ENCODE assay signal across 9 mouse cellular contexts in the genomic region with DNA sequence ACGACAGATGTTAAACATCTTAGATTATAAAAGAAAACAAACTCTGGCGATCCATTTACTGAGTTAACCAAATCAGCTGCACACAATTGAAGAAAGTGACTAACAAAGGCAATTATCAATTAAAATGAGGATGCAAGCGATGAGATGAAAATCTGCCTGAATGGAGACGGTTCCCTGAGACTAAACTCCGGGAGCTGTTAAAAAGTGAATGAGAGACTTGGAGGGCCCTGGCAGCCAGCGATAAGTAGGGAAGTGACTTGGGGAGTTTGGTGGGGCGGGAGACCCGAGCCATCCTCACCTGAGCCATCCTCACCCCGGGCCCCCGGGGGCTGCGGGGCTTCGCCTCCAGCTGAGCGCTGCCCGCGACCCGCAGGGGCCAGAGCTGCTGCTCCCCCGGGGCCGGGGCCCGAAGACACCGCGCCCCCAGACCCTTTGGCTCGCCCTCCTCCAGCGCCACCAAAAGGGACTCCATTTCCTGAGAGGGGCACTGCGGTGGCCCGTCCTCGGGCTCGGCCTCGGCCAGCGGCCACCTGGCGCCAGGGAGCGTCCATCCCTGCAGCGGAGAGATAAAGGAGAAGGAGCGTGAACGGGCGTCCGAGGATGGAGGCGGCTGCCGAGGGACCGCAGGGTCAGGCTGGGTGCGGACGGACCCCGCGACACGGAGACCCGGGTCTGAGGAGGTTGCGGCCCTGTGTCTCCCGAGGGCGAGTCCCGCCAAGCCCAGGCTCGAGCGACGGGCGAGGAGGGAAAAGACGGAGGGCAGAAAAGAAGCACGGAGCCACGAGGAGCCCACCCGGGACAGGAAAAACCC. TPM values are rescaled to one million over a fixed set of nuclear protein-coding genes. Genes with fewer than 3 reads are reported as not detected.
DNase-seq lines count a peak whose midpoint lies in the region; ATAC-seq and TF ChIP-seq lines count a peak whose summit lies in the region.
"Had no signal": no experiment of that assay in that cellular context is flagged by ENCODE, and none has a peak within 500 bp of the region (broad histone marks: within the 10 kb centered on the region; RNA-seq: fewer than 3 reads in every experiment).

No protein-coding gene starts in this region.

- H3K9me3 ChIP-seq in heart, embryonic 10.5 days: no peaks in the 10 kb centered on the region
- no peaks in the 10 kb centered on the region for H3K9me3 ChIP-seq in ES-E14 (ENCODE audit: control insufficient read depth, insufficient read depth, low read depth, low read length)
- no peaks in the 10 kb centered on the region for H3K9me3 ChIP-seq in heart, embryonic 11.5 days (replicated peaks; ENCODE audit: control insufficient read depth, low read length)
- H3K9me3 ChIP-seq in limb, embryonic 12.5 days: no peaks in the 10 kb centered on the region
- H3K9me3 ChIP-seq in midbrain, postnatal 0 days (ENCODE audit: low read length): no peaks in the 10 kb centered on the region

- intact Hi-C loops in heart, postnatal 25 days (cut with DNase I): no loop called here

- peak; percentile 77 for ATAC-seq in heart, embryonic 11.5 days (replicated peaks; ENCODE audit: insufficient number of reproducible peaks, low FRiP score, low TSS enrichment)
- ATAC-seq in limb, embryonic 12.5 days (ENCODE audit: insufficient number of reproducible peaks, insufficient read depth, low FRiP score, low TSS enrichment, low read depth): peak; percentile 74
- ATAC-seq in midbrain, postnatal 0 days (ENCODE audit: low FRiP score): peak; percentile 74

- H3K9ac ChIP-seq in ES-E14 (ENCODE audit: insufficient read depth, low read depth, low read length, poor library complexity, severe bottlenecking): peak overlapping the region; percentile 93
- peak overlapping the region; percentile 92 for H3K9ac ChIP-seq in heart, embryonic 11.5 days (ENCODE audit: low read depth, low read length)
- H3K9ac ChIP-seq in limb, embryonic 12.5 days (replicated peaks): peak overlapping the region; percentile 80
- peak overlapping the region; percentile 84 for H3K9ac ChIP-seq in midbrain, postnatal 0 days (replicated peaks; ENCODE audit: low read length, poor library complexity, severe bottlenecking)

- 0 out of 2 replicates have a peak, but pooled peaks cover 9% of the 10 kb centered on the region for H3K4me1 ChIP-seq in heart, embryonic 10.5 days
- no peaks in the 10 kb centered on the region for H3K4me1 ChIP-seq in ES-E14 (ENCODE audit: control insufficient read depth in 2 of 2, insufficient read depth in 2 of 2, low read length in 2 of 2, poor library complexity in 1 of 2)
- H3K4me1 ChIP-seq in heart, embryonic 11.5 days (ENCODE audit: control insufficient read depth, insufficient read depth, low read length): peaks cover 5% of the 10 kb centered on the region; the same call in 1 of the 2 replicates
- H3K4me1 ChIP-seq in limb, embryonic 12.5 days (replicated peaks): peaks cover 6% of the 10 kb centered on the region; the same call in 1 of the 2 replicates
- H3K4me1 ChIP-seq in midbrain, postnatal 0 days (ENCODE audit: insufficient read depth, low read length): no peaks in the 10 kb centered on the region

- H3K4me3 ChIP-seq in heart, embryonic 10.5 days: peak overlapping the region; percentile 94
- H3K4me3 ChIP-seq in ES-E14 (ENCODE audit: insufficient read depth in 1 of 2, low read depth in 1 of 2, low read length in 2 of 2, poor library complexity in 1 of 2, severe bottlenecking in 1 of 2): peak overlapping the region; percentile 80 to 95
- peak overlapping the region; percentile 89 for H3K4me3 ChIP-seq in heart, embryonic 11.5 days (ENCODE audit: low read depth, low read length)
- H3K4me3 ChIP-seq in limb, embryonic 12.5 days (replicated peaks): peak overlapping the region; percentile 66
- H3K4me3 ChIP-seq in midbrain, postnatal 0 days (ENCODE audit: low read depth, low read length): peak overlapping the region; percentile 95

- peaks cover 13% of the 10 kb centered on the region for H3K36me3 ChIP-seq in heart, embryonic 10.5 days
- H3K36me3 ChIP-seq in ES-E14 (ENCODE audit: control insufficient read depth, insufficient read depth, low read length, poor library complexity, severe bottlenecking): no peaks in the 10 kb centered on the region
- H3K36me3 ChIP-seq in heart, embryonic 11.5 days (ENCODE audit: control insufficient read depth, insufficient read depth, low read length): no peaks in the 10 kb centered on the region
- peaks cover 8% of the 10 kb centered on the region; the same call in 1 of the 2 replicates for H3K36me3 ChIP-seq in limb, embryonic 12.5 days
- peaks cover 6% of the 10 kb centered on the region; the same call in 1 of the 2 replicates for H3K36me3 ChIP-seq in midbrain, postnatal 0 days (ENCODE audit: insufficient read depth, low read length)

- WGBS in heart, embryonic 10.5 days: under 1% methylated on average over 57 of the region's 57 CpGs
- under 1% methylated on average over 57 of the region's 57 CpGs for WGBS in heart, embryonic 11.5 days (ENCODE audit: insufficient replicate concordance)
- WGBS in limb, embryonic 12.5 days: under 1% methylated on average over 57 of the region's 57 CpGs
- under 1% methylated on average over 56 of the region's 57 CpGs for WGBS in midbrain, postnatal 0 days

- H3K4me2 ChIP-seq in heart, embryonic 11.5 days: peak overlapping the region; percentile 94
- H3K4me2 ChIP-seq in limb, embryonic 12.5 days: peak overlapping the region; percentile 62
- H3K4me2 ChIP-seq in midbrain, postnatal 0 days (ENCODE audit: low read depth, low read length, poor library complexity, severe bottlenecking): peak overlapping the region; percentile 93

- in situ Hi-C loops in ES-E14 (cut with MboI; ENCODE audit: low sequenced_read_pairs in 2 of 2, unreplicated experiment in 2 of 2): no loop called here

- no peak for DNase-seq in heart, embryonic 10.5 days (ENCODE audit: low spot score)
- no peak for DNase-seq in heart, postnatal 25 days (ENCODE audit: low spot score)
- DNase-seq in ES-E14 (ENCODE audit: low read depth, low spot score): no peak
- DNase-seq in embryo, embryonic 9.5 days (ENCODE audit: extremely low spot score): peak; percentile 82
- peak; percentile 4 for DNase-seq in midbrain, postnatal 0 days (ENCODE audit: low spot score)
- peak; percentile 39 for DNase-seq in urinary bladder, postnatal 25 days (ENCODE audit: low spot score)

- no peak; the same call in 1 of the 2 replicates for TF ChIP-seq CTCF in midbrain, postnatal 0 days (IDR thresholded peaks at IDR 0.05)

- H3K27me3 ChIP-seq in heart, embryonic 10.5 days (ENCODE audit: insufficient read depth, poor library complexity, severe bottlenecking): no peaks in the 10 kb centered on the region
- no peaks in the 10 kb centered on the region for H3K27me3 ChIP-seq in heart, embryonic 11.5 days (ENCODE audit: control insufficient read depth, insufficient read depth, low read length)
- no peaks in the 10 kb centered on the region for H3K27me3 ChIP-seq in limb, embryonic 12.5 days
- no peaks in the 10 kb centered on the region for H3K27me3 ChIP-seq in midbrain, postnatal 0 days (ENCODE audit: insufficient read depth, low read length)

- H3K27ac ChIP-seq in heart, embryonic 10.5 days: peak overlapping the region; percentile 95
- no peak overlapping the region for H3K27ac ChIP-seq in ES-E14 (ENCODE audit: insufficient read depth, low read depth, low read length, poor library complexity, severe bottlenecking)
- H3K27ac ChIP-seq in heart, embryonic 11.5 days (ENCODE audit: low read depth, low read length): peak overlapping the region; percentile 42; the same call in 1 of the 2 replicates
- H3K27ac ChIP-seq in limb, embryonic 12.5 days: peak overlapping the region; percentile 78
- peak overlapping the region; percentile 67 for H3K27ac ChIP-seq in midbrain, postnatal 0 days (ENCODE audit: low read depth, low read length)

TF ChIP-seq in ES-E14, 5 proteins besides CTCF, POLR2A, EP300 and RAD21 (continues in another document):
- no peak for TF ChIP-seq HCFC1 (IDR thresholded peaks at IDR 0.05; ENCODE audit: borderline replicate concordance, insufficient read depth, low read length)
- TF ChIP-seq MAFK (IDR thresholded peaks at IDR 0.05; ENCODE audit: insufficient read depth, low read depth, low read length): no peak
- no peak for TF ChIP-seq ZC3H11A (IDR thresholded peaks at IDR 0.05; ENCODE audit: borderline replicate concordance, low read depth, low read length)
- no peak for TF ChIP-seq CHD2 (IDR thresholded peaks at IDR 0.05; ENCODE audit: low read depth, low read length)

RNA-seq across cellular contexts. Expression of gene Nfxl1, which starts 0.6 kb away (rescaled TPM):
- polyA plus RNA-seq in heart, embryonic 10.5 days (2016; fragmentation: Nextera tagmentation; extraction: Ambion mirVana): 14.1 and 19.7 TPM in 2 replicates
- 1 to 10 TPM; 5.2 to 5.9 TPM for total RNA-seq in heart, postnatal 25 days (2021)
- total RNA-seq in ES-E14 (2012; rRNA removed): 10.6 and 13.4 TPM in 2 replicates
- polyA plus RNA-seq in heart, embryonic 11.5 days (2014; fragmentation: Nextera tagmentation; extraction: Ambion mirVana): 16.8 and 19.4 TPM in 2 replicates
- 28.4 and 29.0 TPM in 2 replicates for polyA plus RNA-seq in limb, embryonic 12.5 days (2016; fragmentation: Nextera tagmentation; extraction: Ambion mirVana)
- total RNA-seq in midbrain, postnatal 0 days (2014; rRNA removed): 12.6 and 15.7 TPM in 2 replicates
- 7.9 and 8.2 TPM in 2 replicates for polyA plus RNA-seq in midbrain, postnatal 0 days (2015; fragmentation: Nextera tagmentation; extraction: Ambion mirVana)

RNA-seq across cellular contexts. Expression of gene Zar1, which starts 22.1 kb away (rescaled TPM):
- 0.38 and 1.7 TPM in 2 replicates for polyA plus RNA-seq in heart, embryonic 10.5 days (2016; fragmentation: Nextera tagmentation; extraction: Ambion mirVana)
- total RNA-seq in heart, postnatal 25 days (2021): not detected
- total RNA-seq in ES-E14 (2012; rRNA removed): 0.22 TPM in 1 of 2 replicates, not detected in the other
- polyA plus RNA-seq in heart, embryonic 11.5 days (2014; fragmentation: Nextera tagmentation; extraction: Ambion mirVana): 0.44 TPM in 1 of 2 replicates, not detected in the other
- polyA plus RNA-seq in limb, embryonic 12.5 days (2016; fragmentation: Nextera tagmentation; extraction: Ambion mirVana): 0.83 and 1.8 TPM in 2 replicates
- total RNA-seq in midbrain, postnatal 0 days (2014; rRNA removed): 3.6 and 5.5 TPM in 2 replicates
- polyA plus RNA-seq in midbrain, postnatal 0 days (2015; fragmentation: Nextera tagmentation; extraction: Ambion mirVana): 7.3 and 8.6 TPM in 2 replicates

RNA-seq across cellular contexts. Expression of gene Gm5868, which starts 28.4 kb away (rescaled TPM):
- 0.43 and 1.3 TPM in 2 replicates for polyA plus RNA-seq in heart, embryonic 10.5 days (2016; fragmentation: Nextera tagmentation; extraction: Ambion mirVana)
- total RNA-seq in heart, postnatal 25 days (2021): not detected
- not detected in 2 replicates for total RNA-seq in ES-E14 (2012; rRNA removed)
- 0.17 and 0.45 TPM in 2 replicates for polyA plus RNA-seq in heart, embryonic 11.5 days (2014; fragmentation: Nextera tagmentation; extraction: Ambion mirVana)
- polyA plus RNA-seq in limb, embryonic 12.5 days (2016; fragmentation: Nextera tagmentation; extraction: Ambion mirVana): 0.40 and 0.74 TPM in 2 replicates
- 2.9 and 3.4 TPM in 2 replicates for total RNA-seq in midbrain, postnatal 0 days (2014; rRNA removed)
- 4.3 and 4.8 TPM in 2 replicates for polyA plus RNA-seq in midbrain, postnatal 0 days (2015; fragmentation: Nextera tagmentation; extraction: Ambion mirVana)

RNA-seq across cellular contexts. Expression of gene Corin, which starts 54.6 kb away (rescaled TPM):
- 13.7 and 19.8 TPM in 2 replicates for polyA plus RNA-seq in heart, embryonic 10.5 days (2016; fragmentation: Nextera tagmentation; extraction: Ambion mirVana)
- 100 to 1,000 TPM; 116 to 139 TPM for total RNA-seq in heart, postnatal 25 days (2021)
- 0.21 and 0.49 TPM in 2 replicates for total RNA-seq in ES-E14 (2012; rRNA removed)
- polyA plus RNA-seq in heart, embryonic 11.5 days (2014; fragmentation: Nextera tagmentation; extraction: Ambion mirVana): 23.7 and 30.8 TPM in 2 replicates
- 2.3 and 3.0 TPM in 2 replicates for polyA plus RNA-seq in limb, embryonic 12.5 days (2016; fragmentation: Nextera tagmentation; extraction: Ambion mirVana)
- total RNA-seq in midbrain, postnatal 0 days (2014; rRNA removed): 0.33 and 0.57 TPM in 2 replicates
- 0.12 and 0.14 TPM in 2 replicates for polyA plus RNA-seq in midbrain, postnatal 0 days (2015; fragmentation: Nextera tagmentation; extraction: Ambion mirVana)
- total RNA-seq: layer of hippocampus, postnatal 25 days had no signal

Comparison
In these comparisons a context has a peak if more than half of its experiments do, and no peak if none do; other contexts are left out.
1. DNase-seq: peak in embryo, embryonic 9.5 days (single experiment), midbrain, postnatal 0 days (single experiment) and urinary bladder, postnatal 25 days (single experiment); none in heart, embryonic 10.5 days (single experiment), heart, postnatal 25 days (single experiment) and ES-E14 (single experiment).
2. Peak in every context shown above with its lines, with median percentiles within 50 percentile points of each other: H3K4me3 ChIP-seq, H3K9ac ChIP-seq, ATAC-seq and H3K4me2 ChIP-seq.